Mouse (Mus musculus): ENCODE data around the gene Znrf1.

GRCm38 (mm10) chr8:111613181-111613580 is 77.3 kb downstream of the Znrf1 start:
- TF ChIP-seq ZC3H11A (IDR thresholded peaks at IDR 0.05; ENCODE audit: borderline replicate concordance, low read depth, low read length), result no peak
- TF ChIP-seq CHD2 (IDR thresholded peaks at IDR 0.05; ENCODE audit: low read depth, low read length), result no peak; the same call in 1 of the 2 replicates
- no peak for TF ChIP-seq ZNF384 (IDR thresholded peaks at IDR 0.05; ENCODE audit: low read depth, low read length)
